Mouse (Mus musculus) liver, embryonic 15.5 days (tissue): ENCODE results near the gene Ndufa12. TPM values are rescaled to one million over a fixed set of nuclear protein-coding genes. Genes with fewer than 3 reads are reported as not detected.

Experiments
- ATAC-seq: fragments of 200-750 bp; cut with Nextera tagmentation; 2 replicates; pipeline ENCODE4 v1.8.0; 2017; ENCODE audit warnings: moderate number of reproducible peaks, mild to moderate bottlenecking, moderate library complexity; ENCODE audit not compliant: insufficient read depth
- H3K27ac ChIP-seq: fragments of 300-500 bp; sonication (generic); replicated peaks from 2 replicates; pipeline ENCODE4 v1.5.1; 2015; ENCODE audit warnings: mild to moderate bottlenecking, inconsistent platforms
- H3K27me3 ChIP-seq: fragments of 300-500 bp; sonication (generic); 2 replicates; pipeline ENCODE4 v1.6.1; 2015; ENCODE audit warnings: mild to moderate bottlenecking, inconsistent platforms
- H3K36me3 ChIP-seq: fragments of 300-500 bp; sonication (generic); replicated peaks from 2 replicates; pipeline ENCODE4 v1.6.1; 2015; ENCODE audit warnings: moderate library complexity, mild to moderate bottlenecking, inconsistent platforms
- H3K4me1 ChIP-seq: fragments of 300-500 bp; sonication (generic); replicated peaks from 2 replicates; pipeline ENCODE4 v1.6.1; 2015; ENCODE audit warnings: inconsistent platforms
- H3K4me2 ChIP-seq: fragments of 300-500 bp; sonication (generic); 2 replicates; pipeline ENCODE4 v1.6.1; 2015; ENCODE audit warnings: moderate library complexity, mild to moderate bottlenecking, inconsistent platforms
- H3K4me3 ChIP-seq: fragments of 300-500 bp; sonication (generic); replicated peaks from 2 replicates; pipeline ENCODE4 v1.5.1; 2015; ENCODE audit warnings: mild to moderate bottlenecking, inconsistent platforms
- H3K9ac ChIP-seq: fragments of 300-500 bp; sonication (generic); 2 replicates; pipeline ENCODE4 v1.6.1; 2015; ENCODE audit warnings: moderate library complexity, mild to moderate bottlenecking, inconsistent platforms
- H3K9me3 ChIP-seq: fragments of 300-500 bp; sonication (generic); replicated peaks from 2 replicates; pipeline ENCODE4 v1.6.1; 2016; ENCODE audit warnings: inconsistent platforms
- whole genome bisulfite sequencing: fragments of 180-500 bp; shearing (Covaris S2); methylation state at CpG from one replicate; pipeline ENCODE4 v1.1.7; 2015; ENCODE audit warnings: mixed read lengths; ENCODE audit not compliant: insufficient replicate concordance; 5-methylcytosine and 5-hydroxymethylcytosine counted together
- polyA plus RNA-seq: library from polyadenylated mRNA; unstranded; fragments of >200 nt; fragmentation: Nextera tagmentation; extraction: Ambion mirVana; gene quantifications from 2 replicates; pipeline ENCODE4 v1.2.1, GENCODE M21; 2015

Gene Ndufa12
- polyA plus RNA-seq, 1 experiment from 2014 or later = 137 TPM

DNA sequence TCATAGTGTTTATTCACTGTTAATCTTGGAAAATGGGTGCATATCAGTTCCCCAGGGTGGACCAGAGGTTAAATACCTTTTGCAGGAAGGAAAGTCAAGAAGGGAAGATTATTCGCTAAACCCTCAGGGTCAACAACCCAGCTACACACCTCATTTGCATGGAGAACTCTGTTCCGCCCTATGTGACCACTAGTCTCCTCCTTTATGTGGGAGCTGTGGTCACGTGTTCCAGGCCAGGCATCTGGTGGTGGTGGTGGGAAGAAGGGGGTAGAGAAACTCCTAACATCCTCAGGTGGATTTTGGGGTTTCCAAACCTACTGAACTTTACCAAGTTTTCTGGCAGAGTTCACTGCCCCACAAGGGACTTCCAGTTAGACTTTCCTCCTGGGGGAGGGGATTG is 64.7 kb downstream of the Ndufa12 start:
- Histone ChIP-seq H3K36me3 (no peaks in the 10 kb centered on the region), H3K9ac (no peak overlapping the region), H3K4me3 (no peak overlapping the region), H3K4me1 (no peaks in the 10 kb centered on the region), H3K27me3 (no peaks in the 10 kb centered on the region), H3K4me2 (no peak overlapping the region), H3K9me3 (no peaks in the 10 kb centered on the region), H3K27ac (no peak overlapping the region)
- WGBS = 57% methylated on average over 3 of the region's 3 CpGs
- no peak for ATAC-seq

DNA sequence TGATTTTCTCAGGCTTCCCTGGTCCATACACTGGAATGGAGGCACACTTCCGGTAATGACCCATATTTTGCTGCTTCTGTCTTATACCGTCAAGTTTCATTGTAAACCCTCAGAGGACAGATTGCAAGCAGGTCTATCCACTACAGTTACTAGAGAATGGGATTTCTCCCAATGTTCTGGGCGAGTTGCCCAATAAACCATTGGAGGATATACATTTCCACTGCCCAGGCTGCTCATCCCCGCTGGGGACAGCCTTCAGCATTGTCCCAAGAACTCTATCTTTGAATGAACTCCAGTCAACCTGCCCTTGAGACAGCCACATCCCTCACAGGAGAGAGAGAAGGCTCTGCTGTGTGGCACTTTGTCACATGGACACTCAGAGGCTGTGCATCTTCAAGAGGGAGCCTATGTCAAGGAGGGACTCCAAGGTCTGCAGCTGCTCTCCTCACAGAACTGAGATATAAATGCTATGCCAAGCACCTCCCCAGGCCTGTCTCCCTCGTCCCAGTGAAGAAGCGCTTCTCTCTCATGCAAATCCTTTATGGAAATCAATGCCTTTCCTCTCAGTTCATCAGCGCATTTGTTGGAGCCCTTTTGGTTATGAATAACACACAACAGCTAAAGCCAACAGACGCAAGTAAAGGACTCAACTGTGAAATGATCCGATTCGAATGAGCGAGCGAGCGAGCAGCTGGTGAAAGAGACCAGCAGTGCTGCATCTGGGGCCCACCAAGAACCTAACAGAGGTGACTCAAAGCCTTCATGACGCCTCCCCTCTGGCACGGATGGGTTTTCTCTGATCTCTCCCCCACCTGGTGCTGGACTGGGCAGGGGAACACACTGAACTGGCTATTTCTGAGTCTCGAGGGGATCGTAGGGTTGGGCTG is 67.4 kb downstream of the Ndufa12 start:
- no peak overlapping the region for H3K4me3 ChIP-seq
- no peak overlapping the region for H3K27ac ChIP-seq
- H3K4me1 ChIP-seq = no peaks in the 10 kb centered on the region
- 65% methylated on average over 17 of the region's 17 CpGs for WGBS
- H3K4me2 ChIP-seq = no peak overlapping the region
- no peaks in the 10 kb centered on the region for H3K9me3 ChIP-seq
- H3K27me3 ChIP-seq = no peaks in the 10 kb centered on the region
- H3K9ac ChIP-seq = no peak overlapping the region
- no peak for ATAC-seq
- H3K36me3 ChIP-seq = no peaks in the 10 kb centered on the region

Other genes starting within 250 kb of the Ndufa12 start
- gene Vezt, start 162.9 kb upstream of the Ndufa12 start, polyA plus RNA-seq = 11.8 and 12.9 TPM in 2 replicates
- 2.8 and 3.2 TPM in 2 replicates for gene Fgd6, start 162.7 kb upstream of the Ndufa12 start, polyA plus RNA-seq
- 2.6 and 2.8 TPM in 2 replicates for gene Nr2c1, start 50.7 kb upstream of the Ndufa12 start, polyA plus RNA-seq
- gene Gm4792, start 100.0 kb downstream of the Ndufa12 start, polyA plus RNA-seq = not detected in 2 replicates
- gene Tmcc3, start 113.2 kb downstream of the Ndufa12 start, polyA plus RNA-seq = 3.4 and 4.2 TPM in 2 replicates